Mouse (Mus musculus): ENCODE results near the gene Olfr452. TPM values are rescaled to one million over a fixed set of nuclear protein-coding genes. Genes with fewer than 3 reads are reported as not detected.

Olfr452 gene
- not detected in 2 replicates for polyA plus RNA-seq (2012; rRNA removed; ENCODE audit: low replicate concordance)

GRCm38 (mm10) chr6:42784793-42785192 lies at the start of gene Olfr452:
Olfr452 (plus strand) TSS chr6:42785093.

DNA sequence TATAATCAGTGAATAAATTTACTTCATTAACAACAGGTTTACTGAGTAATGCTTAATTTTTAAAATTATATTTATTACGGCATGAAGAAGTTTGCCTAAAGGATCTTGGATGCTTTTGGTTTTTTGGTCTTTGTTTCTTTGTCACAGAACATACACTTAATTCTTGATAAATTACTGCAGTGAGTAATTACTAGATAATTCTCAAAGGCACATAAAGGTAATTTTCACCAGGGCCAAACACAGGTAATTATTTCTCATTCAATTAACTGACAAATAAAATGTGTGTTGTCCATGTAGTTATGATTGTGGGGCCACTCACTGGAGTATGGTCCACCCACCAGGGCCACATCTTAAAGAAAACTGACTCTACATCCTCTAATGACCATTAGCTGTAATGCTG lies 45.8 kb upstream of the Olfr452 start, which contains the start of gene Olfr453:
TSS of gene Olfr453 (plus strand) at position 301 of the 400 bp plus-strand sequence.

DNA sequence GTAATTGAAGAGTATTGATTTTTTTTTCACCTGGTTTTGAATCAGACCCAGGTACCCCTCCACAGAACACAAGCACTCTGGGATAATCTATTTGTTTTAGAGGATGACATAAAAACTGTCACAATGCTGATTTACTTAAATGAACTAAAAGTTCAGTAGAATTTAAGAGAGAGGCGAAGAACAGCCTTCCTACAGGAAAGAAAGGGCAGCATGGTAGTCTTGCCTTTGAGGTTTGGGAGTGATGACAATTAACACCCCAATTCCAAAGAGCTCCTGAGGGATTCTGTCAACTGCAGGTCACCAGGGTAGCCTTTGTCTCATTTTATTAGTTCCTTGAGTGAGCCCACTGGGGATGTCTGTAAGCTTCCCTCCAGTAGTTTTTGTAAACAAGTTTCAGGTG lies 28.8 kb upstream of the Olfr452 start, which contains the start of gene Olfr38:
TSS of gene Olfr38 (plus strand) at position 301 of the 400 bp plus-strand sequence.

GRCm38 (mm10) chr6:42811639-42812038 lies 26.7 kb downstream of the Olfr452 start, which contains the start of gene Olfr450:
Olfr450 (plus strand) TSS chr6:42811939.

DNA sequence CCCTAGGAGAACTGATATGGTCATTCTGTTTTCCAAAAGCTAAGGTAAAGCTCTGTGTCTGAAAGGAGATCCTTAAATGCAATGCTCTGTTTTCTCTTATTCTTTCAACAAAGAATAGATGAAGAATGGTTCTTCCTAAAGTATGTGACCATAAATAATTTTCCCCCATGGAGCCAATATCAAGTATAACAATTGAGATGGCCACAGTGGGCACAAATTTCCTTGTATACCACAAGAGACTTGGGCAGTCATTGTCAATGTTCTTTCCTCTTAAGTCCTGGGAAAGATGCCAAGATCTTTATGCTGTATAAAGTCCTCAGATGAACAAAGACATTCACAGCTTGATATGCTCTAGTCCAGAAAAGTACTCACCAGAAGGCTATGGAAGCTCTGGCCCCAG lies 49.2 kb downstream of the Olfr452 start, which contains the start of gene Olfr449:
TSS of gene Olfr449 (plus strand) at position 301 of the 400 bp plus-strand sequence.

Other genes with a start within 250 kb of the Olfr452 start
- not detected in 2 replicates for gene Olfr455, start 237.5 kb upstream of the Olfr452 start, polyA plus RNA-seq (2012; rRNA removed; ENCODE audit: low replicate concordance)
- gene Tcaf3, start 187.4 kb upstream of the Olfr452 start, polyA plus RNA-seq (2012; rRNA removed; ENCODE audit: low replicate concordance) = not detected in 2 replicates
- gene Tcaf2, start 139.8 kb upstream of the Olfr452 start, polyA plus RNA-seq (2012; rRNA removed; ENCODE audit: low replicate concordance) = 3.7 and 4.6 TPM in 2 replicates
- 18.6 and 27.1 TPM in 2 replicates for gene Tcaf1, start 75.0 kb upstream of the Olfr452 start, polyA plus RNA-seq (2012; rRNA removed; ENCODE audit: low replicate concordance)
- not detected in 2 replicates for gene Olfr453, start 45.7 kb upstream of the Olfr452 start, polyA plus RNA-seq (2012; rRNA removed; ENCODE audit: low replicate concordance)
- gene Olfr38, start 28.7 kb upstream of the Olfr452 start, polyA plus RNA-seq (2012; rRNA removed; ENCODE audit: low replicate concordance) = not detected in 2 replicates
- not detected in 2 replicates for gene Olfr450, start 26.8 kb downstream of the Olfr452 start, polyA plus RNA-seq (2012; rRNA removed; ENCODE audit: low replicate concordance)
- not detected in 2 replicates for gene Olfr449, start 49.3 kb downstream of the Olfr452 start, polyA plus RNA-seq (2012; rRNA removed; ENCODE audit: low replicate concordance)
- not detected in 2 replicates for gene Olfr448, start 105.3 kb downstream of the Olfr452 start, polyA plus RNA-seq (2012; rRNA removed; ENCODE audit: low replicate concordance)
- gene Olfr447, start 123.8 kb downstream of the Olfr452 start, polyA plus RNA-seq (2012; rRNA removed; ENCODE audit: low replicate concordance) = not detected in 2 replicates
- gene Olfr446, start 136.3 kb downstream of the Olfr452 start, polyA plus RNA-seq (2012; rRNA removed; ENCODE audit: low replicate concordance) = not detected in 2 replicates
- not detected in 2 replicates for gene Olfr444, start 164.0 kb downstream of the Olfr452 start, polyA plus RNA-seq (2012; rRNA removed; ENCODE audit: low replicate concordance)